Mouse (Mus musculus) neutrophil, adult 59 days (primary cell): ENCODE results near the gene Tex13c1. TPM values are rescaled to one million over a fixed set of nuclear protein-coding genes. Genes with fewer than 3 reads are reported as not detected.

Experiments used
- total RNA-seq, 2 experiments: library from RNA; stranded (reverse); gene quantifications; 1 replicate in 1 of 2; 2 replicates in 1 of 2; pipeline ENCODE4 v1.2.4; 2023

Tex13c1 gene
- not detected for total RNA-seq

GRCm38 (mm10) chrX:43590860-43591259 lies at the start of gene Tex13c1:
Gene Tex13c1 (plus strand): TSS chrX:43591160.

Other genes with a start within 250 kb of the Tex13c1 start
- not detected for gene Tenm1, start 162.0 kb upstream of the Tex13c1 start, total RNA-seq